Mouse (Mus musculus) lung, adult 2 months (tissue): ENCODE results near the gene Hnrnph2. TPM values are rescaled to one million over a fixed set of nuclear protein-coding genes. Genes with fewer than 3 reads are reported as not detected.

Source experiments
- DNase-seq: peaks from one replicate; pipeline ENCODE4 v3.0.0; 2022
- H3K4me1 ChIP-seq: fragments of 200-500 bp; 2 replicates; pipeline ENCODE4 v1.6.1; 2011; ENCODE audit warnings: low read length; ENCODE audit not compliant: control insufficient read depth, insufficient read depth
- H3K4me3 ChIP-seq: fragments of 200-500 bp; replicated peaks from 2 replicates; pipeline ENCODE3; 2011; ENCODE audit warnings: low read depth, mild to moderate bottlenecking, control low read depth, low read length; ENCODE audit errors: extremely low read depth
- CTCF ChIP-seq: fragments of 200-500 bp; IDR thresholded peaks from 2 replicates; pipeline ENCODE4 v1.5.1; 2011; ENCODE audit warnings: mild to moderate bottlenecking, low read length, control low read depth; ENCODE audit not compliant: insufficient read depth
- POLR2A ChIP-seq: fragments of 200-500 bp; IDR thresholded peaks from 2 replicates; pipeline ENCODE4 v1.6.1; 2011; ENCODE audit warnings: low read depth, mild to moderate bottlenecking, control low read depth, low read length, borderline replicate concordance; ENCODE audit errors: extremely low read depth
- WGBS: fragments of 180-500 bp; shearing (Covaris S2); methylation state at CpG from one replicate; pipeline ENCODE4 v1.1.7; 2018; 5-methylcytosine and 5-hydroxymethylcytosine counted together
- polyA plus RNA-seq: library from polyadenylated mRNA; depleted of rRNA; stranded (reverse); fragments of >200 nt; gene quantifications from 2 replicates; pipeline ENCODE4 v1.2.3, GENCODE M21; 2012

The Hnrnph2 gene
- polyA plus RNA-seq, 1 experiment: 23.7 TPM

DNA sequence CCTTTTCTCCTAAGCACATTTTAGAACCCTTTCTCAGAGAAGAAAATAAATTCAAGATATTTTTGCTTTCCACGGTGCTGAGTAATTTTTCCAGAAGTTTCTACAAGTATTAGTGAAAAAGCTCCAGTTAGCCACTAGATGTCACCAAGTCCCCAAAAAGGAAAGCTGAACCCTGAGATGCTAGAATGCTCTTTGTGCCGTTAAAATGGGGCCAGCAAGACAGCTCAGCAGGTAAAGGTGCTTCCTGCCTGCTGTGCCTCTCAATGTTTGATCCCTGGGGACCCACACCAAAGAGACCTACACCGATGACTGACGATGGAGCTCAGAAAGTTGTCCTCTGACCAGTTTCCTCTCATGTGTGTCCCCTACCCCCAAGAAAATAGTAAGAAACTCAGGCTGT lies 8.5 kb downstream of the Hnrnph2 start:
- WGBS: 38% methylated on average over 4 of the region's 4 CpGs
- no peak overlapping the region for H3K4me3 ChIP-seq
- no peak for DNase-seq
- TF ChIP-seq POLR2A (no peak), CTCF (no peak)
- H3K4me1 ChIP-seq: no peaks in the 10 kb centered on the region

DNA sequence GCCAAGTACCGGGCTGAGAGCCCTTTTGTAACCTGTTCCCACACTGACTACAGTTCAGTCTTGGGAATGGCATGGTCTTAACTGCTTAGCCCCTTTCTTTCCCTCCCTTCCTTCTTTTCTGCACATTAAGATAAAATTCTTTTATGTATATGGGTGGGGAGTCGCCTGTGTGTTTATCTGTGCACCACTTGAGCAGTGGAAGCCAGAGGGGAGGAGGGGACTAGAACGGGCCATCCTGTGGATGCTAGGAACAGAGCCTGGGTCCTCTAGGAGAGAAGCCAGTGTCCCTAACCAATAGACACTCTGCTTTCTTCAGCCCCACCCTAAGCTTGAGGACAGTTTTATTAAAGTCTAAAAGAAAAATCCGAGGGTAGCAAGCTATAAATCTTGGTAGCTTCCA lies 10.0 kb downstream of the Hnrnph2 start:
- H3K4me3 ChIP-seq: no peak overlapping the region
- H3K4me1 ChIP-seq: no peaks in the 10 kb centered on the region
- no peak for DNase-seq
- WGBS: 60% methylated on average over 4 of the region's 4 CpGs
- no peak for TF ChIP-seq POLR2A
- TF ChIP-seq CTCF: no peak

DNA sequence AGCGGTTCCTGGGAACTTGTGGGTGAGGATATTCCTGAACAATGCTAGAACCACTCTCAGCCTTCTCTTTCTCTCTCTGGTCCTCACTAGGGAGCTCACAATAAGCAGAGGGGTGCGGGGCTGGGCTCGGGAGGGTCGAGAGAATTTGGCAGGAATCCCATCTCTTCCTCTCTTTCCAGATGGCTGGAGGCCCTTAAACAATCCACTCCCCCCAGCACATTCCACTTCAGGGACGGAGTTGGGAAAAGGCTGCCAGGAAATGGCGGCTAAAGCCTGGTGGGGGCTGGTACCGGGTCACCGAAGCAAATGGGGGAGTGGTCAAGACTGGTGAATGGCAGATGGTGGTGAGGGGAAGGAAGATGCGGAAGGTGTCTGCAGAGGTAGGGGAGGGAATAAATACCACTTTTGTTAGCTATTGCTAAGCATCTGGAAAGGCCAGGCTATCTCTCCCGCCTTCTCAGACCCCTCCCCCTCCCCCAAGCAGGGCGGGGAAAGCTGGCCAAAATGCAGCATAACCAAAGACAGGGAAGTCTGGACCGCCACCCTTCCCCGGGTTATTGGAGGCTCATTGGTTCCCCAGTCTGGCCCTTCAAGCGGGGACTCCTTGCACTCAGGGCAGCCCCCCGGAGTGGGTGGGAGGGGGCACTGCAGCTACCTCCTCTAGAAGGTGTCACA lies 11.4 kb downstream of the Hnrnph2 start:
- TF ChIP-seq POLR2A: no peak
- TF ChIP-seq CTCF: no peak
- DNase-seq: peak; percentile 48
- WGBS: 24% methylated on average over 15 of the region's 15 CpGs
- Histone ChIP-seq H3K4me3 (peak overlapping the region; percentile 62), H3K4me1 (no peaks in the 10 kb centered on the region)

DNA sequence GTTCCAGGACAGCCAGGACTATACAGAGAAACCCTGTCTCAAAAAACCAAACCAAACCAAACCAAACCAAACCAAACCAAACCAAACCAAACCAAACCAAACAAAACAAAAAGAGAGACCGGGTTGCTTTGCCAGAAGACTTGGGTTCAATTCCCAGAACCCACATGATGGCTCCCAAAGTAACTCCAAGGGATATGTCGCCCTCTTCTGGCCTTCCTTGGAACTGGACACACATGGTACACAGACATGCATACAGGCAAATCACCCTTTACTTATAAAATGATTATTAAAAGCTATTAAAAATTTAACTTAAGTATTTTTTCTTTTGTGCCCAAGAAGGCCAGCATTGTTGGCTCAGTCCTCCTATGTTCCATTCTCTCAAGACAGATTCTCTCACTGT lies 13.3 kb downstream of the Hnrnph2 start:
- peak; percentile 10 for DNase-seq
- TF ChIP-seq CTCF (no peak), POLR2A (no peak)
- Histone ChIP-seq H3K4me1 (no peaks in the 10 kb centered on the region), H3K4me3 (no peak overlapping the region)
- WGBS: 63% methylated on average over 2 of the region's 2 CpGs

DNA sequence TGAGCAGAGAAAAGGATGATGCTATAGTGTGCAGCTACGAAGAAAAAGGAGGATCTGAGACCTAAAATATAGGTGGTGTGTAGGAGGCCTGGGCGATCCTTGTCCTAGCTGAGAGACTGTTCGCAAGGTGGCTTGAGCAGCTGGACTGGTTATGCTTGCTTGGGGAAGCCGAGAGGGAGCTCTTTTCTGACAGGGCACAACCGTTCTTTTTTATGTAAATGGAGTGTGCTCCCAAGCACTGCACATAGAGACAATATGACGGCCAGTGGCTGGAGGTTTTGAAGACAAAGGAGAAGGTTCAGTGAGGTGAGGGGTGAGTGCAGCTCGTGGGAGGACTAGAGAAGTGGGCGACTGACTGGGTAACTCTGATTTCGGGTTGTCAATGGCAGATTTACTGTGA lies 18.7 kb downstream of the Hnrnph2 start:
- 66% methylated on average over 9 of the region's 9 CpGs for WGBS
- H3K4me1 ChIP-seq: no peaks in the 10 kb centered on the region
- no peak overlapping the region for H3K4me3 ChIP-seq
- DNase-seq: no peak
- TF ChIP-seq POLR2A (no peak), CTCF (no peak)

DNA sequence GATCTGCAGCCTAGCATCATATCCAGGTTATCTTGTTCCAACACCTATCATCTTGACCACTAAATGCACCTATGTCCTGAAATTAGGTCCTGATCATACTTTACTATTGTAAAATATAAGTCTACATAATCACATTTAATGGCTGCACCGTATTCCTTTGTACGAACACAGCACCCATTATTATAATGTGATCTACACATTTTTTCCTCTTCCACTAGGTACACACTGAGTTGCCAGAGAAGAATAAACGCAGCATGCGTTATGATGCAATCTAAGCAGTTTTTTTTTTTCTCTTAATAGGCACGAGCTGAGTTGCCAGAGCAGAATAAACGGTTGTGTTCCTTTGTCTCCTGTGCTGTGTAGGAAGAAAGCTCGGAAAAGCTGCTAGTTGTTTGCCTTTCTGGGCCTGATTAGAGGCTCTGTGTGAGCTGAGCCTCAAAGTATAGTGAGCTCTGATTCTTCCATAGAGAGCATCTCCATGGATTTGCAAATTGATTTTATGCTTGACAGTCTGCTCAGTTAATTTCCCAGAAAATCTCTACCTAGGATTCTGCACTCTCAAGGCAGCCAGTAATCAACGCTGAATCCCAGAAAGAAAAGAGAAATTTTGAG lies 19.4 kb downstream of the Hnrnph2 start:
- H3K4me1 ChIP-seq: no peaks in the 10 kb centered on the region
- TF ChIP-seq POLR2A: no peak
- TF ChIP-seq CTCF: no peak
- DNase-seq: no peak
- no peak overlapping the region for H3K4me3 ChIP-seq
- 50% methylated on average over 8 of the region's 8 CpGs for WGBS

DNA sequence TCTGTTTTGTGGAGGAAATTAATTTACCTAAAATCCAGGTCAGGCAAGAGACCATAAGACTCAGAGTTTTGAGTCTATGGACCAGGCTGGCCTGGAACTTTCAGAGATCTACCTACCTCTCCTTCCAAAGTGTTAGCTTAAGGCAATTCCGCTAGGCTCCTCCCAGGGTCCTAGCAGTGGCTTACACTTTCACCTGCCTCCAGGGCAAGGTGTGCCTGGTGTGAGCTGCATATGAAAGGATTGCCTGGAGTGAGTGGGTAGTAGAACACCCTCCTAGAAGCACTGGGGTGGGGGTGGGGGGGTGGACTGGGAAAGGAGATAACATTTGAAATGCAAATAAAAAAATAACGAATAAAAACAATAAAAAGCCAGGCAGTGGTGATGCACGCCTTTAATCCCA lies 20.7 kb downstream of the Hnrnph2 start:
- 74% methylated on average over 3 of the region's 3 CpGs for WGBS
- Histone ChIP-seq H3K4me3 (no peak overlapping the region), H3K4me1 (no peaks in the 10 kb centered on the region)
- no peak for DNase-seq
- no peak for TF ChIP-seq CTCF
- no peak for TF ChIP-seq POLR2A

DNA sequence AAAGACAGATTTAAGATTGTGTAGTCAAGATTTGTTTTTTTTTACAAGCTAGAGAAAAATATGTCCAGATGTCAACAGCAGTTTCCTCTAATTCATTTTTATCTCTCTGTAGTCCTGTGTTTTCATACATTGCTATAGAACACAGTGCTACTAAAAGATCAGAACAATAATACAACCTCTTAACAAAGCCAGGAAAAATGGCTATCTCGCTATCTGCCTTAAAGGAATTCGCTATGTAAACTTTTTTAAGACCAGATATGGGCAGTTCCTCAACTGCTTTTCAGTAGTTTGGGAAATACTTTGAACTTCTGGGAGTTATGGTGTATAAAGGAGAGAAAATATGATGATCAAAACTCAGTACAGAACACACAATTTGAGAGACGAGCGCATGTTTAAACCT lies 22.4 kb downstream of the Hnrnph2 start:
- Histone ChIP-seq H3K4me1 (no peaks in the 10 kb centered on the region; the same call in 1 of the 2 replicates), H3K4me3 (no peak overlapping the region)
- TF ChIP-seq POLR2A (no peak), CTCF (no peak)
- DNase-seq: no peak
- WGBS: 63% methylated on average over 4 of the region's 4 CpGs

DNA sequence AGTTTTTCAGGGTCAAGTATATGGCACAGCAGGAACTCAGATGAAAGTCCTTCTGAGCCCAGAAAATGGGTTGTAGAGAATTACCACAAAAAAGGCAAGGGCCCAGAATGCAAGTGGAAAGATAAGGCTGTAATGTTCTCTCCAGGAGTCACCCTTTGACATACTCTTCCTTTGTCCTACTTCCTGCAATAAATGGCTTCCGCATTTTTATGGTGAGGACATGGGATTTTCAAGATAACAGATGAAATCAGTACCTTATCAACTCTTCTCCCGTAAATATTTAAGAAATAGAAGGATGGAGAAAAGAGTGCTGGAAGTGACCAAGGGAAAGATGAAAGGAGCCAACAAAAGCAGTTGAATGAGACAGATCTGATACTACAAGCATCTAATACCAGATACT lies 27.2 kb downstream of the Hnrnph2 start:
- TF ChIP-seq CTCF (no peak), POLR2A (no peak)
- no peaks in the 10 kb centered on the region; the same call in 1 of the 2 replicates for H3K4me1 ChIP-seq
- no peak overlapping the region for H3K4me3 ChIP-seq
- DNase-seq: no peak
- WGBS: 70% methylated on average over 2 of the region's 2 CpGs

DNA sequence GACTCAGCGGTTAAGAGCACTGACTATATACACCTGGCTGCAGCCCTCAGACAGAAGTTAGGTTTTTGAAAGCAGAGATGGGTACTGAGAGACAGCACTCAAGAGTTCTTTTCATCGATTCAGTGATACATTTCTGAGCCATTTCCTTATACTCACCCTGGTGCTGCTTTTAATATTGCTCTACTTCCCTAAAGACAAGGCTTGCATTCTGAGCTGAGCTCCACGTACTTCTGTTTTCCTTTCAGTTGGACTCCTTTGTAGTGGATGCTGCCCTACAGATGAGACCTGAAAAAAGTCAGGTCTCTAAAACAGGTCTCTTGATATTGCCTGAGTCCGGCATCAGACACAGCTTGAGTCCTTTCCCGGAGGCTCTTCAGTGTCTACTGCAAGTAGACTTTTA lies 31.7 kb downstream of the Hnrnph2 start:
- TF ChIP-seq POLR2A (no peak), CTCF (no peak)
- WGBS: 89% methylated on average over 5 of the region's 5 CpGs
- Histone ChIP-seq H3K4me1 (no peaks in the 10 kb centered on the region), H3K4me3 (no peak overlapping the region)
- DNase-seq: no peak
